Mouse (Mus musculus): ENCODE measurements around the gene Hdac10. TPM values are rescaled to one million over a fixed set of nuclear protein-coding genes. Genes with fewer than 3 reads are reported as not detected.

Hdac10 gene
- total and polyA plus RNA-seq, 3 experiments, result 23.3 to 26.6 TPM; not detected in 1

Other genes starting within 250 kb of the Hdac10 start
- not detected in 2 replicates for gene Ttll8, start 174.3 kb downstream of the Hdac10 start, total RNA-seq (2012; rRNA removed)
- gene Ttll8, start 174.3 kb downstream of the Hdac10 start, polyA plus RNA-seq (2012; ENCODE audit: insufficient read depth in 1 of 2, insufficient read length in 2 of 2, low read depth in 1 of 2, low replicate concordance in 2 of 2, missing spikeins in 1 of 2), result not detected
- gene Mlc1, start 149.7 kb downstream of the Hdac10 start, total RNA-seq (2012; rRNA removed), result not detected in 2 replicates
- not detected for gene Mlc1, start 149.7 kb downstream of the Hdac10 start, polyA plus RNA-seq (2012; ENCODE audit: insufficient read depth in 1 of 2, insufficient read length in 2 of 2, low read depth in 1 of 2, low replicate concordance in 2 of 2, missing spikeins in 1 of 2)
- not detected in 2 replicates for gene Mov10l1, start 145.8 kb downstream of the Hdac10 start, total RNA-seq (2012; rRNA removed)
- gene Mov10l1, start 145.8 kb downstream of the Hdac10 start, polyA plus RNA-seq (2012; ENCODE audit: insufficient read depth in 1 of 2, insufficient read length in 2 of 2, low read depth in 1 of 2, low replicate concordance in 2 of 2, missing spikeins in 1 of 2), result not detected
- not detected in 2 replicates for gene Panx2, start 69.0 kb downstream of the Hdac10 start, total RNA-seq (2012; rRNA removed)
- gene Panx2, start 69.0 kb downstream of the Hdac10 start, polyA plus RNA-seq (2012; ENCODE audit: insufficient read depth in 1 of 2, insufficient read length in 2 of 2, low read depth in 1 of 2, low replicate concordance in 2 of 2, missing spikeins in 1 of 2), result not detected
- gene Trabd, start 53.6 kb downstream of the Hdac10 start, total RNA-seq (2012; rRNA removed), result 43.1 and 45.9 TPM in 2 replicates
- gene Trabd, start 53.6 kb downstream of the Hdac10 start, polyA plus RNA-seq (2012; ENCODE audit: insufficient read depth in 1 of 2, insufficient read length in 2 of 2, low read depth in 1 of 2, low replicate concordance in 2 of 2, missing spikeins in 1 of 2), result 10 to 100 TPM in 1 of 2 experiments, not detected in 1; 81.4 TPM
- 13.6 and 17.3 TPM in 2 replicates for gene Selenoo, start 39.6 kb downstream of the Hdac10 start, total RNA-seq (2012; rRNA removed)
- 10 to 100 TPM in 1 of 2 experiments, not detected in 1; 16.6 TPM for gene Selenoo, start 39.6 kb downstream of the Hdac10 start, polyA plus RNA-seq (2012; ENCODE audit: insufficient read depth in 1 of 2, insufficient read length in 2 of 2, low read depth in 1 of 2, low replicate concordance in 2 of 2, missing spikeins in 1 of 2)
- gene Tubgcp6, start 5.6 kb downstream of the Hdac10 start, total RNA-seq (2012; rRNA removed), result 14.4 and 17.5 TPM in 2 replicates
- 10 to 100 TPM in 1 of 2 experiments, not detected in 1; 25.3 TPM for gene Tubgcp6, start 5.6 kb downstream of the Hdac10 start, polyA plus RNA-seq (2012; ENCODE audit: insufficient read depth in 1 of 2, insufficient read length in 2 of 2, low read depth in 1 of 2, low replicate concordance in 2 of 2, missing spikeins in 1 of 2)
- 0.10 TPM in 1 of 2 replicates, not detected in the other for gene Mapk12, start 12.0 kb upstream of the Hdac10 start, total RNA-seq (2012; rRNA removed)
- under 1 TPM in 1 of 2 experiments, not detected in 1; 0.18 TPM for gene Mapk12, start 12.0 kb upstream of the Hdac10 start, polyA plus RNA-seq (2012; ENCODE audit: insufficient read depth in 1 of 2, insufficient read length in 2 of 2, low read depth in 1 of 2, low replicate concordance in 2 of 2, missing spikeins in 1 of 2)
- gene Mapk11, start 20.9 kb upstream of the Hdac10 start, total RNA-seq (2012; rRNA removed), result 0.04 and 0.16 TPM in 2 replicates
- gene Mapk11, start 20.9 kb upstream of the Hdac10 start, polyA plus RNA-seq (2012; ENCODE audit: insufficient read depth in 1 of 2, insufficient read length in 2 of 2, low read depth in 1 of 2, low replicate concordance in 2 of 2, missing spikeins in 1 of 2), result under 1 TPM in 1 of 2 experiments, not detected in 1; 0.04 TPM
- gene Plxnb2, start 52.1 kb upstream of the Hdac10 start, total RNA-seq (2012; rRNA removed), result 0.10 and 0.19 TPM in 2 replicates
- under 1 TPM in 1 of 2 experiments, not detected in 1; 0.17 TPM for gene Plxnb2, start 52.1 kb upstream of the Hdac10 start, polyA plus RNA-seq (2012; ENCODE audit: insufficient read depth in 1 of 2, insufficient read length in 2 of 2, low read depth in 1 of 2, low replicate concordance in 2 of 2, missing spikeins in 1 of 2)
- gene Dennd6b, start 67.8 kb upstream of the Hdac10 start, total RNA-seq (2012; rRNA removed), result 4.6 and 6.1 TPM in 2 replicates
- 10 to 100 TPM in 1 of 2 experiments, not detected in 1; 11.4 TPM for gene Dennd6b, start 67.8 kb upstream of the Hdac10 start, polyA plus RNA-seq (2012; ENCODE audit: insufficient read depth in 1 of 2, insufficient read length in 2 of 2, low read depth in 1 of 2, low replicate concordance in 2 of 2, missing spikeins in 1 of 2)
- gene Ppp6r2, start 82.9 kb upstream of the Hdac10 start, total RNA-seq (2012; rRNA removed), result 13.5 and 15.5 TPM in 2 replicates
- gene Ppp6r2, start 82.9 kb upstream of the Hdac10 start, polyA plus RNA-seq (2012; ENCODE audit: insufficient read depth in 1 of 2, insufficient read length in 2 of 2, low read depth in 1 of 2, low replicate concordance in 2 of 2, missing spikeins in 1 of 2), result 10 to 100 TPM in 1 of 2 experiments, not detected in 1; 23.2 TPM
- 80.4 and 84.6 TPM in 2 replicates for gene Sbf1, start 186.6 kb upstream of the Hdac10 start, total RNA-seq (2012; rRNA removed)
- gene Sbf1, start 186.6 kb upstream of the Hdac10 start, polyA plus RNA-seq (2012; ENCODE audit: insufficient read depth in 1 of 2, insufficient read length in 2 of 2, low read depth in 1 of 2, low replicate concordance in 2 of 2, missing spikeins in 1 of 2), result 100 to 1,000 TPM in 1 of 2 experiments, not detected in 1; 147 TPM
- 1.4 and 7.1 TPM in 2 replicates for gene Adm2, start 194.0 kb upstream of the Hdac10 start, total RNA-seq (2012; rRNA removed)
- gene Adm2, start 194.0 kb upstream of the Hdac10 start, polyA plus RNA-seq (2012; ENCODE audit: insufficient read depth in 1 of 2, insufficient read length in 2 of 2, low read depth in 1 of 2, low replicate concordance in 2 of 2, missing spikeins in 1 of 2), result 10 to 100 TPM in 1 of 2 experiments, not detected in 1; 18.2 TPM
- gene Miox, start 205.7 kb upstream of the Hdac10 start, total RNA-seq (2012; rRNA removed), result not detected in 2 replicates
- gene Miox, start 205.7 kb upstream of the Hdac10 start, polyA plus RNA-seq (2012; ENCODE audit: insufficient read depth in 1 of 2, insufficient read length in 2 of 2, low read depth in 1 of 2, low replicate concordance in 2 of 2, missing spikeins in 1 of 2), result not detected
- gene Lmf2, start 227.0 kb upstream of the Hdac10 start, total RNA-seq (2012; rRNA removed), result 14.5 and 14.7 TPM in 2 replicates
- gene Lmf2, start 227.0 kb upstream of the Hdac10 start, polyA plus RNA-seq (2012; ENCODE audit: insufficient read depth in 1 of 2, insufficient read length in 2 of 2, low read depth in 1 of 2, low replicate concordance in 2 of 2, missing spikeins in 1 of 2), result 10 to 100 TPM in 1 of 2 experiments, not detected in 1; 52.0 TPM
- 126 and 137 TPM in 2 replicates for gene Ncaph2, start 227.0 kb upstream of the Hdac10 start, total RNA-seq (2012; rRNA removed)
- gene Ncaph2, start 227.0 kb upstream of the Hdac10 start, polyA plus RNA-seq (2012; ENCODE audit: insufficient read depth in 1 of 2, insufficient read length in 2 of 2, low read depth in 1 of 2, low replicate concordance in 2 of 2, missing spikeins in 1 of 2), result 100 to 1,000 TPM; 160 to 165 TPM
- 50.2 and 58.9 TPM in 2 replicates for gene Sco2, start 245.1 kb upstream of the Hdac10 start, total RNA-seq (2012; rRNA removed)
- gene Sco2, start 245.1 kb upstream of the Hdac10 start, polyA plus RNA-seq (2012; ENCODE audit: insufficient read depth in 1 of 2, insufficient read length in 2 of 2, low read depth in 1 of 2, low replicate concordance in 2 of 2, missing spikeins in 1 of 2), result 10 to 100 TPM in 1 of 2 experiments, not detected in 1; 34.6 TPM
- gene Tymp, start 248.3 kb upstream of the Hdac10 start, total RNA-seq (2012; rRNA removed), result 0.92 and 1.5 TPM in 2 replicates
- 1 to 10 TPM in 1 of 2 experiments, not detected in 1; 2.0 TPM for gene Tymp, start 248.3 kb upstream of the Hdac10 start, polyA plus RNA-seq (2012; ENCODE audit: insufficient read depth in 1 of 2, insufficient read length in 2 of 2, low read depth in 1 of 2, low replicate concordance in 2 of 2, missing spikeins in 1 of 2)